Mouse (Mus musculus) T-helper 17 cell (primary cell): ENCODE results near the gene Usp1.

Experiments
- in situ Hi-C, 2 experiments: fragments of 300-600 bp; cut with MboI, MseI; formaldehyde crosslinking; loops; 1 replicate in 1 of 2; 2 replicates in 1 of 2; pipeline ENCODE4 v1.15.1; 2025; ENCODE audit warnings: high pct_unique_total_duplicates in 2 of 2

Usp1 gene

DNA sequence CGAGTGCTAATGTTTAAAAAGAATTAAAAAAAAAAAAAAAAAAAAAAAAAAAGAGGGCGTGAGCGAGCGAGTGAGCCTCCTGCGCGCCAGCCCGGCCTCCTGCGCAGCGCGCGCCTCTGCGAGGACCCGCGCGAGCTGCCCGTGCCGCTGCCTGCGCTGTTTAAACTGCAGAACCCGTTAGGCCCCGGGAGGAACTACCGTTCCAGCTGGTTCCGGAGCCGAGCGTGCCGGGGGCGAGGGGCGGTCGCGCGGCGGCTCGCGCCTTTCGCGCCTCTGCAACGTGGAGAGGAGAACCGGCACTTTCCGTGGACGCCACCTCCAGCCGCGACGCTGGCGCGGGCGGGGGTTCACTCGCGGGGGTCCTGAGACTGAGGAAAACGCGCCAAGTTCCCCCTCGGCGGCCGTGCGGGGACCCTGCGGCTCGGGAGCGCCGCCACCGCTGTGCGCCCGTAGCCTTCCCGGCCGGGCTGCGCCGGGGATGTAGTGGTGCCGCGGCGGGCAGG, at the start of gene Usp1:
Usp1 (plus strand) TSS at position 243 of the 503 bp plus-strand sequence.
- in situ Hi-C loops: loop anchor here in 1 of 2 experiments (5.0 to 10.0 kb wide), 4 partner anchors 261 to 1009 kb away; partner anchors contain the start of gene Efcab7

DNA sequence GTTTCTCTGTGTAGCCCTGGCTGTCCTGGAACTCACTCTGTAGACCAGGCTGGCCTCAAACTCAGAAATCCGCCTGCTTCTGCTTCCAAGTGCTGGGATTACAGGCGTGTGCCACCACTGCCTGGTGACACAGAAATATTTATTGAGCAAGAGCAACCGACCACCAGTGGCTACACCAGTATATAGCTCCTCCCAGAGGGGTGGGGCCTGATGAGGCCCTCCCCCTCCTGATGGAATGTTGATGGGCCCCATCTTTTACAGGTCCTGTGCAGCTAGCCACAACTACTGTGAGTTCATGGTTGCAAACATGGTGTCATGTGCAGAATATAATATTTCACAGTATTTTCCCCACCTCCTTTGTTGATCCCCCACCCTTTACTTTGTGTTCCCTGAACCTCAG, 40.9 kb upstream of the Usp1 start:
- in situ Hi-C loops: loop anchor here in 1 of 2 experiments (5.0 kb wide), 1 partner anchor 160 kb away; no protein-coding TSS in a partner anchor

DNA sequence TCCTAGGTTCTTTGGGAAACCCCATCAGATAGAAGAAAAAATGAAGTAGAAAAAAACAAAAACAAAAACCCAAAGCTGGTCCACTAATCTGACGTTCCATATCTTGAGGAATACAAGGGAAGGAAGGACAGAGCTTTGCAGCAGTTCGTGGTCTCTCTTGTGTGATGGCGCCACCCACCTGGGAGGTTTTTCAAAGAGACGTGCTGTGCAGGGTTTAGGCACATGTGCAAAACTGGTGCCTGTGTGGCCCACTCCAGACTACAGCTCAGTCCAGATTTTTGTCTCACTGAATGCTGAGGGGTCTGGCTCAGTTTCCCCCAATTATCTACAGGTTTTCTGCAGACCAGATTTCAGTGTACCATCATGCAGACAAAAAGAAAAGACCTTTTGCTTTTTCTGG, 37.2 kb upstream of the Usp1 start:
- in situ Hi-C loops: loop anchor here in 1 of 2 experiments (5.0 kb wide), 1 partner anchor 159 kb away; the partner anchor contains the start of gene L1td1

DNA sequence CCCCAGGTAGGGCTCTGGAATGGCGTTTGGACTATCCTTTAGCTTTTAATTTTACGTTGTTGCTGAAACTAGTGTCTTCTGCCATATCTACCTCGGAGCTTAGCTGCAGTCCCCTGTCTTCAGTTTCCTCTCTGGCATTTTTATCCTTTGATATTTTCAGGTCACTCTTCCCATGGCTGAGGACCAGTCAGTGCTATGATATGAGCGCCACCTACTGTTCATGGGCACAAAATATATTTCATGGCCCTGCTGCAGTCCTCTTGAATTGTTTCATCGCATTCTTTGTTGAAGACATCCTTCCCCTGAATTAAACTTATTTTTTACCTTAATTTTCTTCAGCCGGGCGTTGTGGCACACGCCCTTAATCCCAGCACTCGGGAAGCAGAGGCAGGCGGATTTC, 36.5 kb upstream of the Usp1 start:
- in situ Hi-C loops: loop anchor here in 1 of 2 experiments (5.0 kb wide), 1 partner anchor 160 kb away; the partner anchor contains the start of gene L1td1

DNA sequence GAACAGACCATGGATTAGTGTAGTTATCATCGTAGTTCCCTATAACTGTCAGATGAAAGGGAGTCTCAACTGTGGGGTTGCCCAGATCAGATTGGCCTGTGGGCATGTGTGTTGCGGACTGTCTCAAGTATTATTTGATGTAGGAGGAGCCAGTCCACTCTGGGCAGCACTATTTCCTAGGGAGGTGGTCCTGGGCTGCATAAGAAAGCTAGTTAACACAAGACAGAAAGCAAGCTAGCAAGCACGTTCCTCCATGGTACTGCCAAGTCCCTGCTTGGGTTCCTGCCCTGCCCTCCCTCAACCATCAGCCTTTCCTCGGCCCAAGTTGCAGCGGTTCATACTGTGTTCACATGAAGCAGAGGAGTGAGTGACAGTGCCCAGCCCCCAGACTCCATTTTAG, 13.4 kb upstream of the Usp1 start:
- in situ Hi-C loops: no loop called here

GRCm38 (mm10) chr4:98917724-98918123, 5.9 kb upstream of the Usp1 start:
- in situ Hi-C loops: no loop called here

GRCm38 (mm10) chr4:98918204-98918603, 5.4 kb upstream of the Usp1 start:
- in situ Hi-C loops: no loop called here

DNA sequence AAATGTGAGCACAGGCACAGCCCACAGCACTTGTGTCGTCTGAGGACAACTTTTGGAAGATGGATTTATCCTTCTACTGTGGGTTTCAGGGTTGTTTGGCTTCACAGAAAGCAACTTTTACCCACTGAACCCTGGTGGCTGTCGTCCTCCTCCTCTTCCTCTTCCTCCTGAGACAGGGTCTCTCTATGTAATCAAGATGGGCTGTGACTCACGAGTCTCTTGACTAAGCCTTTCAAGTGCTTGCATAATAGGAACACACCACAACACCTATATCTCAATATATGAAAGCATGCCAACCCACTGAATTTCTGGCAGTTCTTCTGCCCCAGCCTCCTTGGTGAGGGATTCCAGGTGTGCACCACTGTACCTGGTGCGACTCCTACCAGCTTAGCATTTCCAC, 2.7 kb upstream of the Usp1 start:
- in situ Hi-C loops: loop anchor here in 1 of 2 experiments (5.0 to 10.0 kb wide), 4 partner anchors 264 to 1011 kb away; partner anchors contain the start of gene Efcab7

GRCm38 (mm10) chr4:98922061-98922642, 1.5 kb upstream of the Usp1 start:
- in situ Hi-C loops: loop anchor here in 1 of 2 experiments (5.0 to 10.0 kb wide), 4 partner anchors 263 to 1010 kb away; partner anchors contain the start of gene Efcab7

DNA sequence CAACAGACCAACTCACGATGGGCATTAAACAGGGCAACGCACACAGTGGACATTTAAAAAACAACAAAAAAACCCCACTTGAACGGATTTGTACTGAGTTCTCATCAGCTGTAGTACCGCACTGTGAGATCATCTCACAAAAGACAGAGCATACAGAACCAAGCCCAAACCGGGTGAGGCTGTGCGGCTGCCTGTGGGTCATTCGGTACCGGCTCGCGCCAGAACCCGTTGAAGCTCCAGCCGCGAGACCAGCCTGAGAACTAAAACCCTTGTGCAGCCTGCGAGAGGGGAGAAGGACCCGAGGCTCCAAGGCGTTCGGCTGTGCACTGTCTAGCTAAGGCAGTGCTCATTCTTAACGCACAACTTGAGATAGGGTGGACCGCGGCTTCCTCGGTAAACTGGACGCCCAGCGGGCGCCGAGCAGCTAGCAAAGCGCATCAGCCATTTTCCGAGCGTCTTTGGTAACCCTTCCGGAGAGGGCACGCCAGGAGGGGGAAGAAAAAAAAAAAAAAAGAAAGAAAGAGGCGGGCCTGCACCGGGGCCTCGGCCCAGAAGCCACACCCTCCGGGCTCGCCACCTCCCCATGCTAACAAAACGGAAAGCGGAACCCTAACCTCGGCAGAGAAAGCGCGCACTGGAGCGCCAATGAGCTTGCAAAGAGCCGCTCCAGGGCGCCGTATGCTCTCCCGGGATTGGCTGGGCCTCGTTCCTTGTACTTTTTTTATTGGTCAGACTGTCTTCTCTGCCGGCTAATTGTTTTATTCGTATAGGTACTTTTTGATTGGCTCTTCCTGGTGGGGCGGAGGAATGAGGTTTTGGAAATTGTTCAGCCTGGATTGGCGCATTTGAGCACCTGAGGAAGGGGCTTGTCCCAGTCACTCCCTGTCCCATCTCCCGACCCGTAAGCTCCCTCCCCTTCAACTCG, 705 bp upstream of the Usp1 start:
- in situ Hi-C loops: loop anchor here in 1 of 2 experiments (5.0 to 10.0 kb wide), 4 partner anchors 262 to 1009 kb away; partner anchors contain the start of gene Efcab7

DNA sequence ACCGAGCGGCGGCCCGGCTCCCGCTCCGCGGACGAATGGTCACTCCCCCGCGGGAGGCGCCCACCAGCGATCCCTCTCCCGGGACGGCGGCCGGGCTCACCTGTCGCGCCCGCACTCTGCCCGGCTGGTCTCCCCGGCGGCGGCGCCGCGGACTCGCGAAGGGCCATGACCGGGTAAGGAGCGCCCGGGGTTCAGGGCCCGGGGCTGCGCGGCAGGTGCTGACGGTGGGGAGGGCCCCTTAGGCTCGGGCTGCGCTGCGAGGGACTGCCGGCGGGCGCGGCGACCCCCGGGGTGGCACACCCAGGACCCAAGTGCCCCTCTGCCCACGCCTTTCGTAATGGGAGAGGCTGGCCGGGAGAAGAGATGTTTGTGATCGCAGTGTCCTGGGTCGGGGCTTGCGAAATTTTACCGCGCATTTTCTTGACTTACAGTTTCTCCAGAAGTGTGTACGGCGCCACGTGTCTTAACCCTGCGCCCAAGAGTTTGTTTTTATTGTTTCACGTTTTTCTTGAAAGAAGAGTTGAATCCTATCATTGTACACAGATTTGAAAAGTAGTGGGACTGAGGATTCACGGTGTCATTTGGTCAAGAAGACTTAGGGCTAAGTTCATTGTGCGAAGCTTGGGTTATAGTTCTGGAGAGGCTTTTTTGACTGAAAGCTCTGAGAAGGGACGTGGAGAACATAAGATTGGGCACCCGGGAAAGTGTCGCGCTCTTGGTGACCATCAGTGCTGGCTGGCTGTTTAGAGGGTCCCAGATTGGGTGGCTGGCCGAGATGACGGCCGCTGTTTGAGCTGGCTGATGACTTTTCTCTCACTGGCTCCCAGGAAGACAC, 678 bp downstream of the Usp1 start:
- in situ Hi-C loops: loop anchor here in 1 of 2 experiments (5.0 to 10.0 kb wide), 4 partner anchors 261 to 1008 kb away; partner anchors contain the start of gene Efcab7

DNA sequence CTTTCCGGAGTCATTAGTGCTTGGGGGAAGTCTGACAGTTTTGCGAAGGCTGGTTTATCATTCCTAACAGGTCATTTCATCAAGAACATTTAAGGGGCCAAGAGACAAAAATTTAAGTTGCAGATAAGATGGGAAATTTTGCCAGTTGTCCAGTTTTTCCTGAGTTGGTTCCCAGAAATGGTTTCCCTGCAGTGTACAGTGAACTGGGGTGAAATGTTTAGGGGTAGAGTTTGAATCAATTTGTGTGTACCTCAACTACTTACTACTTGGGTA, 1.2 kb downstream of the Usp1 start:
- in situ Hi-C loops: loop anchor here (5.0 to 25.0 kb wide), 5 partner anchors 260 to 1007 kb away; partner anchors contain the start of genes Atg4c (in 1 of the 2) and Efcab7 (in 1 of the 2)

DNA sequence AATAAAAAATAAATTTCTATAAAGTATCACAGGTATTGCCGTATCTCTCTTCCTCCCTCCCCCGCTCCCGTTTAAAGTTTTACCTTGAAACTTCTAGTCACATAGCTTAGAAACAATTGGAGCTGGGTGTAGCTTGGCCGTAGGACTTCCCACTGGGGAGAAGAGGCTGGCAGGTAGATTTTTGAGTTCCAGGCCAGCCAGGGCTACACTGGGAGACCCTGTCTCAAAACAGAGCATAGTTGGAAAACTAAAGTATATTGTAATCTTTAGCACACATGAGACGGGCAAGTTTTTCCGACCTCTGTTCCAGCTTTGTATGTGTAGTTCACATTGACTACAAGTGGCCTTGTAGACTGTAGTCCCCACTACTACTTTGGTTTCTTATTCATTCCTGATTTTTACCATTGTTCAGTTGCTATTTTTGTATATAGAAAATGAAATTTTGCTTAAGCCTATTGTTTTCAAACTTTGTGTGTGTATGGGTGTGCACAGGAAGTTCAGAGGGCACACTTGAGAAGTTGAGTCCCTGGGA, 1.7 kb downstream of the Usp1 start:
- in situ Hi-C loops: loop anchor here (10.0 to 25.0 kb wide), 4 partner anchors 259 to 899 kb away; partner anchors contain the start of genes Atg4c (in 1 of the 2) and Efcab7 (in 1 of the 2)

DNA sequence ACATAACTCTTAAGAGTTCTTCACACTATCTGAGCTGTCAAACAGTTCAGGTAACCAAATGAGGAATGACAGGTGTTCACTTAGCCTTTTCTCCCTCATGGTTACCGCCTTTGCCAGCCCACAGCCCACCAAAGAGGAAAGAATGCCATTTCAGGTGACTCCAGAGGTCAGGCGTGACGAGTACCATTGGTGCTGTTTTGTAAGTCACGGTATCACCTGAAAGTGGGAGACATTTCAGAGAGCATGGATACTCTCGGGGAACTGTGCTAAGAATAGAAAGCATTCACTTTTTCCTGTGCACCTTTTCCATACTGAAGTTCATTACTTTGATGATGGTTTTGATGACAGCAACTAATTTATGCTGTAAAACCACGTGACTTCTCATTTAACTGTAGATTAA, 12.4 kb downstream of the Usp1 start:
- in situ Hi-C loops: loop anchor here in 1 of 2 experiments (25.0 kb wide), 1 partner anchor 251 kb away; the partner anchor contains the start of gene Atg4c

- in situ Hi-C loops: loop anchor here in 1 of 2 experiments (25.0 kb wide), 1 partner anchor 249 kb away; the partner anchor contains the start of gene Atg4c
Observed at GRCm38 (mm10) chr4:98938210-98938609, 14.6 kb downstream of the Usp1 start.

DNA sequence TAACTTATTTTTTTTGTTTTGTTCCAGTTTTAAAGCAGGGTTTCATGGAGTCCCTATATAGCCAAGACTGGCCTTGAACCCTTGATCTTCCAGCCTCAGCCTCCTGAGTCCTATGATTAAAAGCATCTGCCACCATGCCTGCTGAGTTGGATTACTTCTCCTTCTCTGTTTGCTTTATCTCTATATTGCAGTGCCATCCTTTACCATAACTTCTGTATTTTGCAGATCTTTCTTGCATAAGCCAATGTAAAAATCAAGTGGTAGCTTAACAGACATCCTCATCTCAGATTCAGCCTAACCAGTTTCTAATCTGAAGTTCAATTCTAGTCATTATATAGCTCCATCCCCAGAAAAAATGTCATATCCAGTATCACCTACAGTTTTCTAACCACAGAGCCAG, 27.0 kb downstream of the Usp1 start:
- in situ Hi-C loops: no loop called here

DNA sequence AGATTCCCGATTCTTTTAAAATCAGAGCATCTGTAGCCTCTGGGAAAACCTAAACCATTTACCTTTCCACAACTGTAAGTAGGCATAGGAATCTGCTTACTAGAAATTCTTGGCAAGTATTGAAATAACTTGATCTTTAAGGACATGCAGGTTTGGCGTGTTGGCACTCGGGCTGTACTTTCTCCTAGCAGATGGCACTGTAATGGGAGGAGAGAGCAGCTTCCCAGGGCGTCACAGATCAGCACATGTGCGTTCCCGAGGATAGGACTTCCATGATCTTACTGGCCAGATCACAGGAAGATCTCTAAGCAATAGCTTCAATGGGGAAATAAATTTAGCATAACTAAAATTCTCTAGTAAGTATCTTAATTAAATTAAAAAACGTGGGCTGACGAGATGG, 32.4 kb downstream of the Usp1 start:
- in situ Hi-C loops: no loop called here

DNA sequence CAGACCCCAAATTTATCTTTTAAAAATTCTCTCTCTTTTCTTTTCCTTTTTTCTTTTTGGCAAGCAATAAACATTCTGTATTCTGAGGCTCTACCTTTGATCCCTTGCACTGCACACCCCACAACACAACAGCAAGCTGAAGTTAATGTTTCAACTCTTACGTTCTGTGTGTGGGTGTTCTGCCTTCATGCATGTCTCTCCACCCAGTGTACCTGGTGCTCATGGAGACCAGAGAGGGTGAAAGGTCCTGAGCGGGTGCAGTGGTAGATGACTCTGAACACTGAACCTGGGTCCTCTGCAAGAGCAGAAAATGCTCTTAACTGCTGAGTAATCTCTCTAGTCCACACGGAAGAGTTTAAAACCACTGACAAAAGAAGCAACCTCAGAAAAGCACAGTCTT, 36.6 kb downstream of the Usp1 start:
- in situ Hi-C loops: no loop called here

- in situ Hi-C loops: no loop called here
Observed at GRCm38 (mm10) chr4:98969946-98970345, 46.3 kb downstream of the Usp1 start.

- in situ Hi-C loops: no loop called here
Observed at GRCm38 (mm10) chr4:98975741-98976140, 52.1 kb downstream of the Usp1 start.
